9 mouse cellular contexts compared by ENCODE assay signal in genomic region chr7:24817502-24817901, GRCm38 (mm10). TPM values are rescaled to one million over a fixed set of nuclear protein-coding genes. Genes with fewer than 3 reads are reported as not detected.
DNase-seq lines count a peak whose midpoint lies in the region; ATAC-seq and TF ChIP-seq lines count a peak whose summit lies in the region.
"Had no signal": no experiment of that assay in that cellular context is flagged by ENCODE, and none has a peak within 500 bp of the region (broad histone marks: within the 10 kb centered on the region; RNA-seq: fewer than 3 reads in every experiment).

No protein-coding gene starts in this region.

- no peak overlapping the region for H3K9ac ChIP-seq in liver, embryonic 14.5 days (replicated peaks)

- H3K27me3 ChIP-seq in liver, embryonic 14.5 days (ENCODE audit: control insufficient read depth, insufficient read depth, low read length) = no peaks in the 10 kb centered on the region; the same call in 1 of the 2 replicates
- no peaks in the 10 kb centered on the region for H3K27me3 ChIP-seq in thymus, adult 2 months (ENCODE audit: control insufficient read depth, insufficient read depth, low read length)

- ATAC-seq in activated CD4-positive, CD25-positive, alpha-beta regulatory T cell, adult 4 months = peak; percentile 77
- peak; percentile 65; the same call in 1 of the 2 replicates for ATAC-seq in liver, embryonic 14.5 days (ENCODE audit: insufficient read depth)

- H3K9me3 ChIP-seq in liver, embryonic 14.5 days (ENCODE audit: control insufficient read depth, low read length) = no peaks in the 10 kb centered on the region

- WGBS in liver, embryonic 14.5 days (ENCODE audit: insufficient replicate concordance) = 3% methylated on average over 3 of the region's 3 CpGs
- 1% methylated on average over 3 of the region's 3 CpGs for WGBS in thymus, adult 2 months

- peak; percentile 94 for TF ChIP-seq CTCF in cortical plate, adult 2 months (IDR thresholded peaks at IDR 0.05; ENCODE audit: extremely low read depth, insufficient read depth, low read length)
- peak; percentile 94 for TF ChIP-seq CTCF in liver, embryonic 14.5 days (IDR thresholded peaks at IDR 0.05; ENCODE audit: low read depth)
- TF ChIP-seq CTCF in thymus, adult 2 months (IDR thresholded peaks at IDR 0.05; ENCODE audit: borderline replicate concordance, control insufficient read depth, extremely low read depth, insufficient read depth, low read length, poor library complexity) = no peak

- no peaks in the 10 kb centered on the region for H3K36me3 ChIP-seq in liver, embryonic 14.5 days (replicated peaks; ENCODE audit: control insufficient read depth, insufficient read depth, low read depth)
- H3K36me3 ChIP-seq in thymus, adult 2 months (ENCODE audit: control insufficient read depth, insufficient read depth, low read length) = no peaks in the 10 kb centered on the region

- no peak overlapping the region for H3K4me2 ChIP-seq in liver, embryonic 14.5 days (ENCODE audit: low read depth)

- no peak for TF ChIP-seq EP300 in liver, embryonic 14.5 days (IDR thresholded peaks at IDR 0.05; ENCODE audit: low read depth)

- H3K4me3 ChIP-seq in cortical plate, adult 2 months (ENCODE audit: insufficient read depth, low read length) = no peak overlapping the region
- H3K4me3 ChIP-seq in liver, embryonic 14.5 days (ENCODE audit: insufficient read depth in 1 of 2, low read depth in 2 of 2, low read length in 2 of 2) = no peak overlapping the region
- H3K4me3 ChIP-seq in thymus, adult 2 months (ENCODE audit: control insufficient read depth, insufficient read depth, low read length) = no peak overlapping the region
- H3K4me3 ChIP-seq: erythroblast, embryonic 14.5 days had no signal

- no peaks in the 10 kb centered on the region for H3K4me1 ChIP-seq in cortical plate, adult 2 months (ENCODE audit: control insufficient read depth, insufficient read depth, low read length)
- H3K4me1 ChIP-seq in liver, embryonic 14.5 days (replicated peaks; ENCODE audit: control insufficient read depth in 2 of 2, insufficient read depth in 2 of 2, low read length in 1 of 2) = no peaks in the 10 kb centered on the region
- H3K4me1 ChIP-seq in thymus, adult 2 months (replicated peaks; ENCODE audit: control insufficient read depth, insufficient read depth, low read length) = no peaks in the 10 kb centered on the region

- peak; percentile 90 to 93 for DNase-seq in B cell, adult 2 months
- peak; percentile 26 to 38 for DNase-seq in heart, adult 9 months (ENCODE audit: low spot score in 2 of 2)
- DNase-seq in kidney, postnatal 25 days = peak; percentile 73 to 86
- peak; percentile 45 to 61 (median 52) for DNase-seq in liver, embryonic 14.5 days (ENCODE audit: low read depth in 3 of 3, low spot score in 3 of 3)
- peak; percentile 60 for DNase-seq in ovary, postnatal 14 days (ENCODE audit: low spot score)
- DNase-seq in thymus, adult 2 months = peak; percentile 81

- TF ChIP-seq POLR2A in cortical plate, adult 2 months (IDR thresholded peaks at IDR 0.05; ENCODE audit: extremely low read depth, insufficient read depth, low read length) = no peak
- TF ChIP-seq POLR2A in thymus, adult 2 months (IDR thresholded peaks at IDR 0.05; ENCODE audit: control insufficient read depth, extremely low read depth, insufficient read depth, low read length, poor library complexity) = no peak

- H3K27ac ChIP-seq in cortical plate, adult 2 months (ENCODE audit: insufficient read depth, low read length) = no peak overlapping the region
- no peak overlapping the region for H3K27ac ChIP-seq in liver, embryonic 14.5 days
- no peak overlapping the region for H3K27ac ChIP-seq in thymus, adult 2 months (ENCODE audit: control insufficient read depth, insufficient read depth, low read length)

RNA-seq across cellular contexts. Expression of gene Ceacam10, which starts 40.5 kb away (rescaled TPM):
- not detected for polyA plus RNA-seq in activated CD4-positive, CD25-positive, alpha-beta regulatory T cell, adult 4 months (2017; shearing (Covaris generic))
- polyA plus RNA-seq in cortical plate, adult 2 months (2012; rRNA removed) = 0.19 TPM in 1 of 2 replicates, not detected in the other
- polyA plus RNA-seq in liver, embryonic 14.5 days (2012; rRNA removed) = 0.19 and 0.39 TPM in 2 replicates
- 0.25 and 0.34 TPM in 2 replicates for polyA plus RNA-seq in liver, embryonic 14.5 days (2014; fragmentation: Nextera tagmentation; extraction: Ambion mirVana)
- polyA plus RNA-seq in thymus, adult 2 months (2012; rRNA removed) = 1.4 and 2.1 TPM in 2 replicates
- polyA plus RNA-seq: erythroblast, embryonic 14.5 days had no signal

RNA-seq across cellular contexts. Expression of gene Gm9844, which starts 44.5 kb away (rescaled TPM):
- 10 to 100 TPM; 17.0 to 65.7 TPM for polyA plus RNA-seq in activated CD4-positive, CD25-positive, alpha-beta regulatory T cell, adult 4 months (2017; shearing (Covaris generic))
- 10.5 and 13.5 TPM in 2 replicates for polyA plus RNA-seq in cortical plate, adult 2 months (2012; rRNA removed)
- polyA plus RNA-seq in liver, embryonic 14.5 days (2012; rRNA removed) = 0.37 and 1.5 TPM in 2 replicates
- 1.3 and 2.2 TPM in 2 replicates for polyA plus RNA-seq in liver, embryonic 14.5 days (2014; fragmentation: Nextera tagmentation; extraction: Ambion mirVana)
- 6.4 and 6.8 TPM in 2 replicates for polyA plus RNA-seq in thymus, adult 2 months (2012; rRNA removed)

RNA-seq across cellular contexts. Expression of gene Lypd4, which starts 52.2 kb away (rescaled TPM):
- polyA plus RNA-seq in activated CD4-positive, CD25-positive, alpha-beta regulatory T cell, adult 4 months (2017; shearing (Covaris generic)) = not detected
- not detected in 2 replicates for polyA plus RNA-seq in cortical plate, adult 2 months (2012; rRNA removed)
- not detected in 2 replicates for polyA plus RNA-seq in liver, embryonic 14.5 days (2012; rRNA removed)
- not detected in 2 replicates for polyA plus RNA-seq in liver, embryonic 14.5 days (2014; fragmentation: Nextera tagmentation; extraction: Ambion mirVana)
- polyA plus RNA-seq in thymus, adult 2 months (2012; rRNA removed) = 0.15 TPM in 1 of 2 replicates, not detected in the other
- polyA plus RNA-seq: erythroblast, embryonic 14.5 days had no signal

RNA-seq across cellular contexts. Expression of gene Dmrtc2, which starts 52.4 kb away (rescaled TPM):
- polyA plus RNA-seq in activated CD4-positive, CD25-positive, alpha-beta regulatory T cell, adult 4 months (2017; shearing (Covaris generic)) = not detected
- polyA plus RNA-seq in cortical plate, adult 2 months (2012; rRNA removed) = not detected in 2 replicates
- polyA plus RNA-seq in liver, embryonic 14.5 days (2012; rRNA removed) = not detected in 2 replicates
- polyA plus RNA-seq in liver, embryonic 14.5 days (2014; fragmentation: Nextera tagmentation; extraction: Ambion mirVana) = not detected in 2 replicates
- polyA plus RNA-seq in thymus, adult 2 months (2012; rRNA removed) = not detected in 2 replicates
- polyA plus RNA-seq: erythroblast, embryonic 14.5 days had no signal

RNA-seq across cellular contexts. Expression of gene Cd177, which starts 57.4 kb away (rescaled TPM):
- under 1 TPM; 0.28 TPM for polyA plus RNA-seq in activated CD4-positive, CD25-positive, alpha-beta regulatory T cell, adult 4 months (2017; shearing (Covaris generic))
- polyA plus RNA-seq in cortical plate, adult 2 months (2012; rRNA removed) = not detected in 2 replicates
- 1.0 and 1.1 TPM in 2 replicates for polyA plus RNA-seq in liver, embryonic 14.5 days (2012; rRNA removed)
- 1.9 and 2.8 TPM in 2 replicates for polyA plus RNA-seq in liver, embryonic 14.5 days (2014; fragmentation: Nextera tagmentation; extraction: Ambion mirVana)
- 2.9 and 3.0 TPM in 2 replicates for polyA plus RNA-seq in thymus, adult 2 months (2012; rRNA removed)

Comparison
In these comparisons a context has a peak if more than half of its experiments do, and no peak if none do; other contexts are left out.
1. DNase-seq: peak in every context shown above with its lines; median percentile 92 in B cell, adult 2 months; 81 in thymus, adult 2 months; 80 in kidney, postnatal 25 days; 60 in ovary, postnatal 14 days; 52 in liver, embryonic 14.5 days; 32 in heart, adult 9 months.